Mouse (Mus musculus): Measurements from ENCODE around the gene Dlgap4. TPM values are rescaled to one million over a fixed set of nuclear protein-coding genes. Genes with fewer than 3 reads are reported as not detected.

The Dlgap4 gene
- polyA plus RNA-seq, 1 experiment from 2014 or later = 119 TPM

DNA sequence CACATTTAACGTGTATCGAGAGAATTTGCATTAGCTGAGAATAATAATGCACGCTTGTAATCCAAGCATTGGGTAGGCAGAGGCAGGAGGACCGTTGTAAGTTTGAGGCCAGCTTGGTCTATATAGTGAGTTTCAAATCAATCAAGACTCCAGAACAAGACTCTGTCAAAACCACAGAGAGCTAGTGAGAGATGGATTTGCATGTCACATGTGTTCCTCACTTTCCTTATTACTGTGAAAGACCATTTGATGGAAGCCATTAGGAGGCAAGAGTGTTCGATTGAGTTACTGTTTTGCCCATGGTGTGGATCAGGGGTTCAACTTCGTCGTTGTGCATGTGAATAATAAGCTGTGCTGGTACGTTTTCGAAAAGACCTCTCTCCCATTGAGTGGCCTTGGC lies 21.6 kb downstream of the Dlgap4 start:
- ATAC-seq (replicated peaks; ENCODE audit: insufficient number of reproducible peaks, low FRiP score, low TSS enrichment, low read depth) (no peak), DNase-seq (ENCODE audit: low spot score) (no peak)
- Histone ChIP-seq H3K27me3 (ENCODE audit: control insufficient read depth, insufficient read depth, low read length) (no peaks in the 10 kb centered on the region), H3K4me2 (ENCODE audit: low read depth, low read length) (no peak overlapping the region), H3K4me3 (ENCODE audit: low read depth, low read length) (no peak overlapping the region), H3K27ac (replicated peaks; ENCODE audit: low read depth, low read length) (no peak overlapping the region), H3K9me3 (replicated peaks; ENCODE audit: control insufficient read depth, low read length) (no peaks in the 10 kb centered on the region), H3K9ac (replicated peaks; ENCODE audit: low read length) (no peak overlapping the region), H3K36me3 (replicated peaks; ENCODE audit: control insufficient read depth, insufficient read depth, low read depth, low read length) (no peaks in the 10 kb centered on the region), H3K4me1 (ENCODE audit: control insufficient read depth, insufficient read depth, low read length) (no peaks in the 10 kb centered on the region)
- WGBS = 84% methylated on average over 9 of the region's 9 CpGs

DNA sequence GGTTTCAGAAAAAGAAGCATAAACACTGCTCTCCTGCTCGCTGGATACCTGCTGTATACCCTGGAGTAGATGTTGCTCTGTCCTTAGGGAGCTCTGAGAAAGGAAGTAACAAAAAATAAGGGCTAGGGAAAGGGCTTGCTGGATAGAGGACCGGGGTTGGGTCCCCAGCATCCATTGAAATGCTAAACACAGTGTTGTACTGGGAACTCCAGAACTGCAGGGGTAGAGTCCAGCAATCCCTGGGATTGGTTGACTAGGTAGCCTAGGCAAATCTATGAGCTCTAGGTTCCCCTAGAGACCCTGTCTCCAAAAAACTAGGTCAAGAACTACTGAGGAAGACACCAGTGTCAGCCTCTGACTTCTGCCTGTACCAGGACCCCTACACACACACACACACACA lies 27.6 kb downstream of the Dlgap4 start:
- Histone ChIP-seq H3K27me3 (ENCODE audit: control insufficient read depth, insufficient read depth, low read length) (no peaks in the 10 kb centered on the region), H3K36me3 (replicated peaks; ENCODE audit: control insufficient read depth, insufficient read depth, low read depth, low read length) (no peaks in the 10 kb centered on the region), H3K9ac (replicated peaks; ENCODE audit: low read length) (no peak overlapping the region), H3K4me3 (ENCODE audit: low read depth, low read length) (no peak overlapping the region), H3K27ac (replicated peaks; ENCODE audit: low read depth, low read length) (no peak overlapping the region), H3K4me2 (ENCODE audit: low read depth, low read length) (no peak overlapping the region), H3K9me3 (replicated peaks; ENCODE audit: control insufficient read depth, low read length) (no peaks in the 10 kb centered on the region), H3K4me1 (ENCODE audit: control insufficient read depth, insufficient read depth, low read length) (no peaks in the 10 kb centered on the region)
- 35% methylated on average over 2 of the region's 2 CpGs for WGBS
- DNase-seq (ENCODE audit: low spot score) = no peak
- ATAC-seq (replicated peaks; ENCODE audit: insufficient number of reproducible peaks, low FRiP score, low TSS enrichment, low read depth) = no peak

DNA sequence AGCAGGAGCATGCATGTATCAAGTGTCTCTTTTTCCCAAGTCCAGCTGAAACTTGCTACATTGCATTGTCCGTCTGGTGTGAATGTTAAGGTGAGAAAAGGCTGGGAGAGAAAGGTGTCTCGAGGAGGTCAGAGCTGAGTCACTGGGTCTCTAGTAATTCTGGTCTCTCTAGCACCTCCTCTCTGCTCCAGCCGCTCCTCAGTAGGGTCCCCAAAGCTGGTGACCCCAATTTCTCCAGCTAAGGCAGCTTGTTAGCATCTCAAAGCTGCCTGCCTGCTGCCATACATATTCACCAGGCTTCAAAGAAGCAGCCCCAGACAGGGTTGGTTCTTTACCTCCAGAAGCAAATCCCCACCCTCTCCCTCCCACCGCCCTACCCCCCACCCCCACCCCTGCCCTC lies 29.4 kb downstream of the Dlgap4 start:
- no peak overlapping the region for H3K27ac ChIP-seq (replicated peaks; ENCODE audit: low read depth, low read length)
- 29% methylated on average over 4 of the region's 4 CpGs for WGBS
- no peaks in the 10 kb centered on the region for H3K27me3 ChIP-seq (ENCODE audit: control insufficient read depth, insufficient read depth, low read length)
- H3K4me1 ChIP-seq (ENCODE audit: control insufficient read depth, insufficient read depth, low read length) = no peaks in the 10 kb centered on the region
- H3K36me3 ChIP-seq (replicated peaks; ENCODE audit: control insufficient read depth, insufficient read depth, low read depth, low read length) = no peaks in the 10 kb centered on the region
- no peak overlapping the region for H3K4me3 ChIP-seq (ENCODE audit: low read depth, low read length)
- H3K9me3 ChIP-seq (replicated peaks; ENCODE audit: control insufficient read depth, low read length) = no peaks in the 10 kb centered on the region
- no peak overlapping the region for H3K4me2 ChIP-seq (ENCODE audit: low read depth, low read length)
- no peak overlapping the region for H3K9ac ChIP-seq (replicated peaks; ENCODE audit: low read length)
- ATAC-seq (replicated peaks; ENCODE audit: insufficient number of reproducible peaks, low FRiP score, low TSS enrichment, low read depth) = no peak
- no peak for DNase-seq (ENCODE audit: low spot score)

DNA sequence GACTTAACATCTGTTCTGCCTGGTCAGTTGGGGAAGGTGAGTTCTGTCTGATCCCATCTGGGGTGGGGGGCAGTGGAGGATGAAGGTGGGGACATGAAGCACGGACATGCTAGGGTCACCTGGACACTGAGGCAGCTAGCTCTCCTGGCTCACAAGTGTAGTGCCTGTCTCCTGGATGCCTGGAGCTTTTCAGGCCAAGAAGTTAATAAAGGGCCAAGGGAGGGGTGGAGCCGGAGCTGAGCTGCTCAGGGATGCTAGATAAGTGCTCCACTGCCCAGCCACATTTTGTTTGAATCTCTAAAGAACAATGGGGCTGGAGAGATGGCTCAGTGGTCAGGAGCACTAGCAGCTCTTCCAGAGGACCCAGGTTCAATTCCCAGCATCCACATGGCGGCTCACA lies 29.9 kb downstream of the Dlgap4 start:
- Histone ChIP-seq H3K4me2 (ENCODE audit: low read depth, low read length) (no peak overlapping the region), H3K9me3 (replicated peaks; ENCODE audit: control insufficient read depth, low read length) (no peaks in the 10 kb centered on the region), H3K4me3 (ENCODE audit: low read depth, low read length) (no peak overlapping the region), H3K27ac (replicated peaks; ENCODE audit: low read depth, low read length) (no peak overlapping the region), H3K27me3 (ENCODE audit: control insufficient read depth, insufficient read depth, low read length) (no peaks in the 10 kb centered on the region), H3K9ac (replicated peaks; ENCODE audit: low read length) (no peak overlapping the region), H3K36me3 (replicated peaks; ENCODE audit: control insufficient read depth, insufficient read depth, low read depth, low read length) (no peaks in the 10 kb centered on the region), H3K4me1 (ENCODE audit: control insufficient read depth, insufficient read depth, low read length) (no peaks in the 10 kb centered on the region)
- 45% methylated on average over 3 of the region's 3 CpGs for WGBS
- ATAC-seq (replicated peaks; ENCODE audit: insufficient number of reproducible peaks, low FRiP score, low TSS enrichment, low read depth) = no peak
- no peak for DNase-seq (ENCODE audit: low spot score)

DNA sequence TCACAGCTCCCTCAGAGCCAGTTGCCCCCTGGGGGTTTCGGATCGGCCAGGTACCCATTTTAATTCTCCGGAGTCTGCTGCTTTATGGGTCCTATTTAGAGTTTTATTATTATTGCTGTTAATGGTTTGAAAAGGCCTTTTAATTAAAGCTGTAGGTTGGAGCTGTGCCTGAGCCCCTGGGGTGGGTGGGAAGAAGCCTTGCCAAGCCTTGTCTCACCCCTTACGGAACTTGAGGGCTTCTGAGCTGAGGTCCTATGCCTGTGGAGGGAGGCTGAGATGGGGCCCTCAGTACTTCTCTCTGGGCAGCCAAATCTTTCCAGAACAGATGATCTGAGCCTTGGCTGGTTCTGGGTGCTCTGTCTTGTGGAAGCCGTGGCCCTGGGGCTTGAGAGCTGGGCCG lies 31.6 kb downstream of the Dlgap4 start:
- Histone ChIP-seq H3K4me2 (ENCODE audit: low read depth, low read length) (no peak overlapping the region), H3K4me1 (ENCODE audit: control insufficient read depth, insufficient read depth, low read length) (no peaks in the 10 kb centered on the region), H3K27me3 (ENCODE audit: control insufficient read depth, insufficient read depth, low read length) (no peaks in the 10 kb centered on the region), H3K4me3 (ENCODE audit: low read depth, low read length) (no peak overlapping the region), H3K36me3 (replicated peaks; ENCODE audit: control insufficient read depth, insufficient read depth, low read depth, low read length) (no peaks in the 10 kb centered on the region), H3K9me3 (replicated peaks; ENCODE audit: control insufficient read depth, low read length) (no peaks in the 10 kb centered on the region), H3K9ac (replicated peaks; ENCODE audit: low read length) (no peak overlapping the region), H3K27ac (replicated peaks; ENCODE audit: low read depth, low read length) (no peak overlapping the region)
- WGBS = 74% methylated on average over 6 of the region's 6 CpGs
- no peak for ATAC-seq (replicated peaks; ENCODE audit: insufficient number of reproducible peaks, low FRiP score, low TSS enrichment, low read depth)
- DNase-seq (ENCODE audit: low spot score) = no peak

DNA sequence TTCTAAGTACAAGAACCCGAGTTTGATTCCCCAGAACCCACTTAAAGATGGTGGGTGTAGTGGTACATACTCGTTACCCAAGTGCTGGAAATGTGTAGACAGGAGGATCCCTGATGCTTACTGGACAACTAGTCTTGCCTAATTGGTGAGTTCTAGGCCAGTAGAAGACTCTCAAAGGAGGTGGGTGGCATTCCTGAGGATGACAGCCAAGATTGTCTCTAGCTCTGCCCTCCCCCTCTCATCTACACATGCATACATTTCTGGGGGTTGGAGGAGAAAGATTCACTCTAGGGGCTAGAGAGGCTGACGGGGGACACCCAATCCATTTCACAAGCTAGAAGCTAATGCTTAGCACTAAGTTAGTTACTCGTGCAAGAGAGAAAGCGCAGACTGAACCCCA lies 33.4 kb downstream of the Dlgap4 start:
- no peaks in the 10 kb centered on the region for H3K36me3 ChIP-seq (replicated peaks; ENCODE audit: control insufficient read depth, insufficient read depth, low read depth, low read length)
- H3K4me1 ChIP-seq (ENCODE audit: control insufficient read depth, insufficient read depth, low read length) = no peaks in the 10 kb centered on the region
- H3K9me3 ChIP-seq (replicated peaks; ENCODE audit: control insufficient read depth, low read length) = no peaks in the 10 kb centered on the region
- no peak overlapping the region for H3K4me2 ChIP-seq (ENCODE audit: low read depth, low read length)
- no peak for ATAC-seq (replicated peaks; ENCODE audit: insufficient number of reproducible peaks, low FRiP score, low TSS enrichment, low read depth)
- H3K27me3 ChIP-seq (ENCODE audit: control insufficient read depth, insufficient read depth, low read length) = no peaks in the 10 kb centered on the region
- WGBS = 73% methylated on average over 5 of the region's 5 CpGs
- no peak overlapping the region for H3K27ac ChIP-seq (replicated peaks; ENCODE audit: low read depth, low read length)
- H3K4me3 ChIP-seq (ENCODE audit: low read depth, low read length) = no peak overlapping the region
- no peak overlapping the region for H3K9ac ChIP-seq (replicated peaks; ENCODE audit: low read length)
- no peak for DNase-seq (ENCODE audit: low spot score)

DNA sequence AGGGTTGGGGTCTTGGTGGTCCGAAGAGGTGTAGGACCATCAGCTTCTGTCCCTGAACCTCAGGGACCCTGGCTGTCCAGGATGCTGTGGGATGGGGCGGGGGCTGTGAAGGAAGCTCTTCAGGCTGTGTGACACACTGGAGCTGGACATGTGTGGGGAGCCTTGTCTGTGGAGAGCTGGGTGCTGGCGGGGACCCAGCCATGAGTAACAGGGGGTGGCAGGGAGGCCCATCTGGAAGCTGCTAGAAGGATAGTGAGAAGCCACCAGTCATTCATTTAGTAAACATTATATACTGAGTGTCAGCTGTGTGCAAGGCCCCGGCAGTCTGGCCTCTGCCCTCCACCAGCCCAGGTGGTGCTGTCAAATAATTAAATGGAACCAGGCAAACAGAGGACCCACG lies 34.5 kb downstream of the Dlgap4 start:
- Histone ChIP-seq H3K4me2 (ENCODE audit: low read depth, low read length) (no peak overlapping the region), H3K36me3 (replicated peaks; ENCODE audit: control insufficient read depth, insufficient read depth, low read depth, low read length) (no peaks in the 10 kb centered on the region), H3K9me3 (replicated peaks; ENCODE audit: control insufficient read depth, low read length) (no peaks in the 10 kb centered on the region), H3K27ac (replicated peaks; ENCODE audit: low read depth, low read length) (no peak overlapping the region), H3K4me3 (ENCODE audit: low read depth, low read length) (no peak overlapping the region), H3K4me1 (ENCODE audit: control insufficient read depth, insufficient read depth, low read length) (no peaks in the 10 kb centered on the region), H3K27me3 (ENCODE audit: control insufficient read depth, insufficient read depth, low read length) (no peaks in the 10 kb centered on the region), H3K9ac (replicated peaks; ENCODE audit: low read length) (no peak overlapping the region)
- 72% methylated on average over 5 of the region's 5 CpGs for WGBS
- ATAC-seq (replicated peaks; ENCODE audit: insufficient number of reproducible peaks, low FRiP score, low TSS enrichment, low read depth) = no peak
- no peak for DNase-seq (ENCODE audit: low spot score)

DNA sequence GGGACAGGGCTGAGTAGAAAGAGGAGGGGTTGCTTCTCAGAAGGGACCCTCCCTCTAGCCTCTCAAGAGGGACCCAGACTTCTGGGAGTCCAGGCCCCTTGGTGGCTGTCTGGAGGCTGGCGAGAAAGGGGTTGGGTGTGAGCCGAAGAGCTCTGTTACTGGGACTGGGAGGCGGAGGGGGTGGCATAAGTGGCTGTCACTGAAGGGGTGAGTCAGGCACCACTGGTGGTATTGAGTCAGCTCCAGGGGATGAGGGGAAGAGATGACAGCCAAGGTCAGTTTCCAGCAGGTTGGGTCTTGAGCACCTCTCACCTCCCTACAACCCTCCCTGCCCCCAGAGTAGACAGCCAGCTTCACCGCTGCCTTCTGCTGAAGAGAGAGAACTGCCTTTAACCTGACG lies 35.9 kb downstream of the Dlgap4 start:
- Histone ChIP-seq H3K9me3 (replicated peaks; ENCODE audit: control insufficient read depth, low read length) (no peaks in the 10 kb centered on the region), H3K4me1 (ENCODE audit: control insufficient read depth, insufficient read depth, low read length) (no peaks in the 10 kb centered on the region), H3K27ac (replicated peaks; ENCODE audit: low read depth, low read length) (no peak overlapping the region), H3K4me2 (ENCODE audit: low read depth, low read length) (no peak overlapping the region), H3K27me3 (ENCODE audit: control insufficient read depth, insufficient read depth, low read length) (no peaks in the 10 kb centered on the region), H3K9ac (replicated peaks; ENCODE audit: low read length) (no peak overlapping the region), H3K36me3 (replicated peaks; ENCODE audit: control insufficient read depth, insufficient read depth, low read depth, low read length) (no peaks in the 10 kb centered on the region), H3K4me3 (ENCODE audit: low read depth, low read length) (no peak overlapping the region)
- DNase-seq (ENCODE audit: low spot score) (no peak), ATAC-seq (replicated peaks; ENCODE audit: insufficient number of reproducible peaks, low FRiP score, low TSS enrichment, low read depth) (no peak)
- WGBS = 85% methylated on average over 5 of the region's 5 CpGs

DNA sequence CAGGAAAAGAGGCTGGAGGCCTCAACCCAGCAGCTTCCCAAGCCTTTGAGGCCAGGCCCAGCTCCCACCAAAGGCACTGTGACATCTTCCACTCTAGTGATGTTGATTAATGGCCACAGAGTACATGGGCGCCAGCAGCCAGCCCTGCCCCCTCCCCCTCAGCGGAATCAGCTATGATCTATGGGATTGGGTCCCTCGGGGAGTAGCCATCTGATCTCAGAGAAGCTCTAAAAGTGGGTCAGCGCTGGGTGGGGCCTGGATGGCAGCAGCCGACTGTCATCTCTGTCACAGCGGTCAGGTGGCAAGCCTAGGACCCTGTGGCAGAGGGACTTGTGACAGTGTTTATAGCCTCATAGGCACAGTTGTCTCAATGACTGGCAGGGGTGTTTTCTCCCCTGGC lies 37.5 kb downstream of the Dlgap4 start:
- no peak overlapping the region for H3K4me3 ChIP-seq (ENCODE audit: low read depth, low read length)
- no peaks in the 10 kb centered on the region for H3K9me3 ChIP-seq (replicated peaks; ENCODE audit: control insufficient read depth, low read length)
- H3K27ac ChIP-seq (replicated peaks; ENCODE audit: low read depth, low read length) = no peak overlapping the region
- H3K9ac ChIP-seq (replicated peaks; ENCODE audit: low read length) = no peak overlapping the region
- DNase-seq (ENCODE audit: low spot score) (no peak), ATAC-seq (replicated peaks; ENCODE audit: insufficient number of reproducible peaks, low FRiP score, low TSS enrichment, low read depth) (no peak)
- no peak overlapping the region for H3K4me2 ChIP-seq (ENCODE audit: low read depth, low read length)
- H3K27me3 ChIP-seq (ENCODE audit: control insufficient read depth, insufficient read depth, low read length) = no peaks in the 10 kb centered on the region
- no peaks in the 10 kb centered on the region for H3K36me3 ChIP-seq (replicated peaks; ENCODE audit: control insufficient read depth, insufficient read depth, low read depth, low read length)
- no peaks in the 10 kb centered on the region for H3K4me1 ChIP-seq (ENCODE audit: control insufficient read depth, insufficient read depth, low read length)
- 77% methylated on average over 6 of the region's 6 CpGs for WGBS
